26 mouse cellular contexts compared by ENCODE assay signal in genomic region chr3:51646301-51646700, GRCm38 (mm10). TPM values are rescaled to one million over a fixed set of nuclear protein-coding genes. Genes with fewer than 3 reads are reported as not detected.
A peak's percentile ranks its signal among the peaks of the same experiment; 100 is the strongest.
DNase-seq lines count a peak whose midpoint lies in the region; ATAC-seq and TF ChIP-seq lines count a peak whose summit lies in the region.
"Had no signal": no experiment of that assay in that cellular context is flagged by ENCODE, and none has a peak within 500 bp of the region (broad histone marks: within the 10 kb centered on the region; RNA-seq: fewer than 3 reads in every experiment).

No protein-coding gene starts in this region.

- no peak overlapping the region for H3K9ac ChIP-seq in heart, embryonic 13.5 days
- H3K9ac ChIP-seq in heart, embryonic 11.5 days (ENCODE audit: low read depth, low read length): no peak overlapping the region
- H3K9ac ChIP-seq: embryonic facial prominence, embryonic 12.5 days; embryonic facial prominence, embryonic 15.5 days; forebrain, postnatal 0 days; heart, embryonic 15.5 days; hindbrain, embryonic 12.5 days; hindbrain, embryonic 15.5 days had no signal

- H3K9me3 ChIP-seq in heart, embryonic 13.5 days: no peaks in the 10 kb centered on the region
- H3K9me3 ChIP-seq in heart, embryonic 11.5 days (replicated peaks; ENCODE audit: control insufficient read depth, low read length): no peaks in the 10 kb centered on the region
- H3K9me3 ChIP-seq: embryonic facial prominence, embryonic 12.5 days; embryonic facial prominence, embryonic 15.5 days; heart, embryonic 15.5 days; hindbrain, embryonic 12.5 days; hindbrain, embryonic 15.5 days had no signal

- DNase-seq in embryo, embryonic 10.5 days (ENCODE audit: low spot score): peak; percentile 26
- DNase-seq in embryo, embryonic 11 days: no peak
- peak; percentile 44 for DNase-seq in ZHBTc4 (ENCODE audit: low read depth, low spot score)
- DNase-seq in ovary, postnatal 36 days (ENCODE audit: low spot score): no peak
- no peak for DNase-seq in cerebellum, adult 2 months
- DNase-seq: adrenal gland, adult 2 months; adrenal gland, postnatal 14 days; B cell, adult 2 months; cerebellum, adult 11-12 months; cerebellum, adult 9-10 months; cerebellum, postnatal 14 days; forebrain, postnatal 0 days; gastrocnemius, adult 2 months; gastrocnemius, postnatal 14 days; heart, adult 11 months; heart, postnatal 10 days; kidney, adult 2 months had no signal

- H3K27me3 ChIP-seq in heart, embryonic 13.5 days (replicated peaks): no peaks in the 10 kb centered on the region
- no peaks in the 10 kb centered on the region for H3K27me3 ChIP-seq in heart, embryonic 11.5 days (ENCODE audit: control insufficient read depth, insufficient read depth, low read length)
- no peaks in the 10 kb centered on the region for H3K27me3 ChIP-seq in cerebellum, adult 2 months (ENCODE audit: control insufficient read depth, insufficient read depth, low read length)
- H3K27me3 ChIP-seq: embryonic facial prominence, embryonic 12.5 days; embryonic facial prominence, embryonic 15.5 days; heart, embryonic 15.5 days; hindbrain, embryonic 12.5 days; hindbrain, embryonic 15.5 days had no signal

- no peak for TF ChIP-seq CTCF in cerebellum, adult 2 months (IDR thresholded peaks at IDR 0.05; ENCODE audit: borderline replicate concordance, insufficient read depth, low read depth, low read length)

- H3K36me3 ChIP-seq in heart, embryonic 13.5 days: no peaks in the 10 kb centered on the region
- no peaks in the 10 kb centered on the region for H3K36me3 ChIP-seq in heart, embryonic 11.5 days (ENCODE audit: control insufficient read depth, insufficient read depth, low read length)
- H3K36me3 ChIP-seq: embryonic facial prominence, embryonic 12.5 days; embryonic facial prominence, embryonic 15.5 days; heart, embryonic 15.5 days; hindbrain, embryonic 12.5 days; hindbrain, embryonic 15.5 days had no signal

- H3K4me3 ChIP-seq in heart, embryonic 13.5 days: no peak overlapping the region
- H3K4me3 ChIP-seq in heart, embryonic 11.5 days (ENCODE audit: low read depth, low read length): no peak overlapping the region
- H3K4me3 ChIP-seq in cerebellum, adult 2 months (replicated peaks; ENCODE audit: insufficient read depth, low read depth, low read length): no peak overlapping the region
- H3K4me3 ChIP-seq: embryonic facial prominence, embryonic 12.5 days; embryonic facial prominence, embryonic 15.5 days; gastrocnemius, adult 2 months; heart, embryonic 15.5 days; hindbrain, embryonic 12.5 days; hindbrain, embryonic 15.5 days had no signal

- peak overlapping the region; percentile 24 for H3K4me2 ChIP-seq in heart, embryonic 13.5 days
- no peak overlapping the region for H3K4me2 ChIP-seq in heart, embryonic 11.5 days
- H3K4me2 ChIP-seq: embryonic facial prominence, embryonic 12.5 days; embryonic facial prominence, embryonic 15.5 days; heart, embryonic 15.5 days; hindbrain, embryonic 12.5 days; hindbrain, embryonic 15.5 days had no signal

- TF ChIP-seq POLR2A in cerebellum, adult 2 months (IDR thresholded peaks at IDR 0.05; ENCODE audit: borderline replicate concordance, insufficient read depth, low read length): no peak

- WGBS in heart, embryonic 13.5 days: 23% methylated on average over 10 of the region's 10 CpGs
- 25% methylated on average over 10 of the region's 10 CpGs for WGBS in heart, embryonic 11.5 days (ENCODE audit: insufficient replicate concordance)
- 82% methylated on average over 10 of the region's 10 CpGs for WGBS in cerebellum, adult 2 months

- ATAC-seq in heart, embryonic 13.5 days (ENCODE audit: extremely low read depth, insufficient number of reproducible peaks, low FRiP score, low TSS enrichment): no peak
- ATAC-seq in heart, embryonic 11.5 days (replicated peaks; ENCODE audit: insufficient number of reproducible peaks, low FRiP score, low TSS enrichment): no peak
- ATAC-seq: forebrain, embryonic 14.5 days; forebrain, postnatal 0 days; intestine, postnatal 0 days had no signal

- H3K4me1 ChIP-seq in heart, embryonic 13.5 days: peaks cover 36% of the 10 kb centered on the region
- peaks cover 18% of the 10 kb centered on the region for H3K4me1 ChIP-seq in heart, embryonic 11.5 days (ENCODE audit: control insufficient read depth, insufficient read depth, low read length)
- no peaks in the 10 kb centered on the region for H3K4me1 ChIP-seq in cerebellum, adult 2 months (ENCODE audit: control insufficient read depth, insufficient read depth, low read length)
- H3K4me1 ChIP-seq: hindbrain, embryonic 12.5 days had no signal

- H3K27ac ChIP-seq in heart, embryonic 13.5 days (replicated peaks): no peak overlapping the region; the same call in 1 of the 2 replicates
- H3K27ac ChIP-seq in heart, embryonic 11.5 days (ENCODE audit: low read depth, low read length): no peak overlapping the region
- no peak overlapping the region for H3K27ac ChIP-seq in cerebellum, adult 2 months (ENCODE audit: insufficient read depth, low read length)
- H3K27ac ChIP-seq: embryonic facial prominence, embryonic 12.5 days; embryonic facial prominence, embryonic 15.5 days; gastrocnemius, adult 2 months; heart, embryonic 15.5 days; hindbrain, embryonic 12.5 days; hindbrain, embryonic 15.5 days had no signal

RNA-seq across cellular contexts. Expression of gene Mgst2, which starts 13.9 kb away (rescaled TPM):
- 2.4 and 3.8 TPM in 2 replicates for polyA plus RNA-seq in heart, embryonic 13.5 days (2015; fragmentation: Nextera tagmentation; extraction: Ambion mirVana)
- 1.6 and 2.9 TPM in 2 replicates for polyA plus RNA-seq in heart, embryonic 11.5 days (2014; fragmentation: Nextera tagmentation; extraction: Ambion mirVana)
- polyA plus RNA-seq in cerebellum, adult 2 months (2012; rRNA removed): 0.17 and 0.34 TPM in 2 replicates
- polyA plus RNA-seq: forebrain, embryonic 14.5 days had no signal

Comparison
In these comparisons a context has a peak if more than half of its experiments do, and no peak if none do; other contexts are left out.
1. DNase-seq: peak in embryo, embryonic 10.5 days (single experiment) and ZHBTc4 (single experiment); none in embryo, embryonic 11 days (single experiment), ovary, postnatal 36 days (single experiment) and cerebellum, adult 2 months (0 of 2).